Mouse (Mus musculus): ENCODE measurements around the gene Fgf4. TPM values are rescaled to one million over a fixed set of nuclear protein-coding genes. Genes with fewer than 3 reads are reported as not detected.

Fgf4 gene
- polyA plus RNA-seq, 1 experiment, result 82.9 TPM

- Histone ChIP-seq H3K9me3 (replicated peaks; ENCODE audit: control insufficient read depth, insufficient read depth, low read length, poor library complexity, severe bottlenecking) (no peaks in the 10 kb centered on the region), H3K4me3 (ENCODE audit: low read depth, low read length) (no peak overlapping the region), H3K4me1 (ENCODE audit: control insufficient read depth, insufficient read depth, low read length) (peaks cover 20% of the 10 kb centered on the region), H3K27ac (ENCODE audit: insufficient read depth, low read length) (peak overlapping the region; percentile 52), H3K27me3 (ENCODE audit: control insufficient read depth, insufficient read depth, low read length, poor library complexity, severe bottlenecking) (no peaks in the 10 kb centered on the region), H3K9ac (ENCODE audit: low read depth, poor library complexity, severe bottlenecking) (no peak overlapping the region), H3K36me3 (ENCODE audit: control insufficient read depth, insufficient read depth, low read length, poor library complexity, severe bottlenecking) (no peaks in the 10 kb centered on the region)
- TF ChIP-seq POLR2A (IDR thresholded peaks at IDR 0.05; ENCODE audit: insufficient read depth, low read length) (no peak), EP300 (IDR thresholded peaks at IDR 0.05; ENCODE audit: insufficient read depth, low read depth, low read length) (peak; percentile 95)
Measured at GRCm38 (mm10) chr7:144854966-144855365, 7.8 kb downstream of the Fgf4 start.

GRCm38 (mm10) chr7:144857158-144857557, 10.0 kb downstream of the Fgf4 start:
- peaks cover under 1% of the 10 kb centered on the region; the same call in 1 of the 2 replicates for H3K36me3 ChIP-seq (ENCODE audit: control insufficient read depth, insufficient read depth, low read length, poor library complexity, severe bottlenecking)
- peak overlapping the region; percentile 98 for H3K27ac ChIP-seq (ENCODE audit: insufficient read depth, low read length)
- H3K4me3 ChIP-seq (ENCODE audit: low read depth, low read length), result peak overlapping the region; percentile 39
- H3K9ac ChIP-seq (ENCODE audit: low read depth, poor library complexity, severe bottlenecking), result peak overlapping the region; percentile 60
- peaks cover 15% of the 10 kb centered on the region for H3K4me1 ChIP-seq (ENCODE audit: control insufficient read depth, insufficient read depth, low read length)
- H3K9me3 ChIP-seq (replicated peaks; ENCODE audit: control insufficient read depth, insufficient read depth, low read length, poor library complexity, severe bottlenecking), result no peaks in the 10 kb centered on the region
- H3K27me3 ChIP-seq (ENCODE audit: control insufficient read depth, insufficient read depth, low read length, poor library complexity, severe bottlenecking), result no peaks in the 10 kb centered on the region
- TF ChIP-seq EP300 (IDR thresholded peaks at IDR 0.05; ENCODE audit: insufficient read depth, low read depth, low read length) (peak; percentile 97), POLR2A (IDR thresholded peaks at IDR 0.05; ENCODE audit: insufficient read depth, low read length) (no peak)

GRCm38 (mm10) chr7:144857826-144858342, 10.7 kb downstream of the Fgf4 start:
- Histone ChIP-seq H3K9me3 (replicated peaks; ENCODE audit: control insufficient read depth, insufficient read depth, low read length, poor library complexity, severe bottlenecking) (no peaks in the 10 kb centered on the region), H3K4me3 (ENCODE audit: low read depth, low read length) (no peak overlapping the region), H3K9ac (ENCODE audit: low read depth, poor library complexity, severe bottlenecking) (peak overlapping the region; percentile 60; the same call in 1 of the 2 replicates), H3K4me1 (ENCODE audit: control insufficient read depth, insufficient read depth, low read length) (peaks cover 15% of the 10 kb centered on the region), H3K27ac (ENCODE audit: insufficient read depth, low read length) (peak overlapping the region; percentile 95), H3K27me3 (ENCODE audit: control insufficient read depth, insufficient read depth, low read length, poor library complexity, severe bottlenecking) (no peaks in the 10 kb centered on the region), H3K36me3 (ENCODE audit: control insufficient read depth, insufficient read depth, low read length, poor library complexity, severe bottlenecking) (peaks cover 7% of the 10 kb centered on the region)
- peak; percentile 94 for TF ChIP-seq EP300 (IDR thresholded peaks at IDR 0.05; ENCODE audit: insufficient read depth, low read depth, low read length)
- TF ChIP-seq POLR2A (IDR thresholded peaks at IDR 0.05; ENCODE audit: insufficient read depth, low read length), result no peak

- Histone ChIP-seq H3K36me3 (ENCODE audit: control insufficient read depth, insufficient read depth, low read length, poor library complexity, severe bottlenecking) (peaks cover 15% of the 10 kb centered on the region), H3K4me3 (ENCODE audit: low read depth, low read length) (no peak overlapping the region), H3K9me3 (replicated peaks; ENCODE audit: control insufficient read depth, insufficient read depth, low read length, poor library complexity, severe bottlenecking) (no peaks in the 10 kb centered on the region), H3K9ac (ENCODE audit: low read depth, poor library complexity, severe bottlenecking) (no peak overlapping the region), H3K27me3 (ENCODE audit: control insufficient read depth, insufficient read depth, low read length, poor library complexity, severe bottlenecking) (no peaks in the 10 kb centered on the region), H3K27ac (ENCODE audit: insufficient read depth, low read length) (peak overlapping the region; percentile 95), H3K4me1 (ENCODE audit: control insufficient read depth, insufficient read depth, low read length) (peaks cover 13% of the 10 kb centered on the region)
- TF ChIP-seq POLR2A (IDR thresholded peaks at IDR 0.05; ENCODE audit: insufficient read depth, low read length) (no peak), EP300 (IDR thresholded peaks at IDR 0.05; ENCODE audit: insufficient read depth, low read depth, low read length) (peak; percentile 68; the same call in 1 of the 2 replicates), CTCF (IDR thresholded peaks at IDR 0.05; ENCODE audit: low read depth, low read length) (no peak)
Measured at GRCm38 (mm10) chr7:144858702-144859101, 11.5 kb downstream of the Fgf4 start.

- no peaks in the 10 kb centered on the region for H3K9me3 ChIP-seq (replicated peaks; ENCODE audit: control insufficient read depth, insufficient read depth, low read length, poor library complexity, severe bottlenecking)
- peak; percentile 97 for TF ChIP-seq POLR2A (IDR thresholded peaks at IDR 0.05; ENCODE audit: insufficient read depth, low read length)
- TF ChIP-seq CTCF (IDR thresholded peaks at IDR 0.05; ENCODE audit: low read depth, low read length), result no peak
- peak; percentile 73 for TF ChIP-seq EP300 (IDR thresholded peaks at IDR 0.05; ENCODE audit: insufficient read depth, low read depth, low read length)
- peak overlapping the region; percentile 88 for H3K4me3 ChIP-seq (ENCODE audit: low read depth, low read length)
- H3K27ac ChIP-seq (ENCODE audit: insufficient read depth, low read length), result peak overlapping the region; percentile 57
- H3K4me1 ChIP-seq (ENCODE audit: control insufficient read depth, insufficient read depth, low read length), result peaks cover 1% of the 10 kb centered on the region
- peaks cover 31% of the 10 kb centered on the region for H3K36me3 ChIP-seq (ENCODE audit: control insufficient read depth, insufficient read depth, low read length, poor library complexity, severe bottlenecking)
- H3K9ac ChIP-seq (ENCODE audit: low read depth, poor library complexity, severe bottlenecking), result peak overlapping the region; percentile 93
- no peaks in the 10 kb centered on the region for H3K27me3 ChIP-seq (ENCODE audit: control insufficient read depth, insufficient read depth, low read length, poor library complexity, severe bottlenecking)
Measured at GRCm38 (mm10) chr7:144861056-144861768, 14.0 kb downstream of the Fgf4 start.

GRCm38 (mm10) chr7:144861769-144862070, 14.6 kb downstream of the Fgf4 start:
- TF ChIP-seq POLR2A (IDR thresholded peaks at IDR 0.05; ENCODE audit: insufficient read depth, low read length), result no peak
- TF ChIP-seq CTCF (IDR thresholded peaks at IDR 0.05; ENCODE audit: low read depth, low read length), result no peak
- no peak for TF ChIP-seq EP300 (IDR thresholded peaks at IDR 0.05; ENCODE audit: insufficient read depth, low read depth, low read length)
- Histone ChIP-seq H3K9ac (ENCODE audit: low read depth, poor library complexity, severe bottlenecking) (peak overlapping the region; percentile 93), H3K4me1 (ENCODE audit: control insufficient read depth, insufficient read depth, low read length) (peaks cover 1% of the 10 kb centered on the region), H3K4me3 (ENCODE audit: low read depth, low read length) (peak overlapping the region; percentile 86), H3K9me3 (replicated peaks; ENCODE audit: control insufficient read depth, insufficient read depth, low read length, poor library complexity, severe bottlenecking) (no peaks in the 10 kb centered on the region), H3K36me3 (ENCODE audit: control insufficient read depth, insufficient read depth, low read length, poor library complexity, severe bottlenecking) (peaks cover 31% of the 10 kb centered on the region), H3K27ac (ENCODE audit: insufficient read depth, low read length) (peak overlapping the region; percentile 57; the same call in 1 of the 2 replicates), H3K27me3 (ENCODE audit: control insufficient read depth, insufficient read depth, low read length, poor library complexity, severe bottlenecking) (no peaks in the 10 kb centered on the region)

Measured in ES-Bruce4 (cell line).